Mouse (Mus musculus) brain, embryonic 14.5 days (tissue): ENCODE results near the gene Cpm. TPM values are rescaled to one million over a fixed set of nuclear protein-coding genes. Genes with fewer than 3 reads are reported as not detected.

ENCODE experiments used
- DNase-seq: peaks from one replicate; pipeline ENCODE4 v3.0.0-alpha.2; 2011; ENCODE audit warnings: low read depth
- CTCF ChIP-seq: fragments of 200-500 bp; IDR thresholded peaks from 2 replicates; pipeline ENCODE4 v1.5.1; 2012; ENCODE audit warnings: inconsistent platforms, mild to moderate bottlenecking, moderate library complexity, borderline replicate concordance; ENCODE audit not compliant: insufficient read depth, insufficient read length; ENCODE audit errors: extremely low read depth
- POLR2A ChIP-seq: fragments of 200-500 bp; IDR thresholded peaks from 2 replicates; pipeline ENCODE4 v1.6.1; 2012; ENCODE audit warnings: mild to moderate bottlenecking, inconsistent platforms, borderline replicate concordance; ENCODE audit not compliant: poor library complexity, insufficient read depth, insufficient read length, severe bottlenecking; ENCODE audit errors: extremely low read depth
- polyA plus RNA-seq: library from polyadenylated mRNA; depleted of rRNA; stranded (reverse); fragments of >200 nt; gene quantifications from 2 replicates; pipeline ENCODE4 v1.2.3, GENCODE M21; 2012

The Cpm gene
- polyA plus RNA-seq, 1 experiment: 3.7 TPM

GRCm38 (mm10) chr10:117637062-117637744, 7.9 kb downstream of the Cpm start:
- peak; percentile 29; the same call in 1 of the 2 replicates for TF ChIP-seq CTCF
- TF ChIP-seq POLR2A: no peak
- no peak for DNase-seq

GRCm38 (mm10) chr10:117637745-117638577, 8.7 kb downstream of the Cpm start:
- TF ChIP-seq CTCF (no peak), POLR2A (no peak)

GRCm38 (mm10) chr10:117638578-117639220, 9.4 kb downstream of the Cpm start:
- DNase-seq: no peak
- TF ChIP-seq POLR2A: no peak
- no peak for TF ChIP-seq CTCF

More at GRCm38 (mm10) chr10:117637745-117638577, 8.7 kb downstream of the Cpm start:
- DNase-seq: no peak

- no peak for TF ChIP-seq POLR2A
- no peak for TF ChIP-seq CTCF
- no peak for DNase-seq
These were observed 9.9 kb downstream of the Cpm start for GRCm38 (mm10) chr10:117639221-117639599.

GRCm38 (mm10) chr10:117639899-117640594, 10.7 kb downstream of the Cpm start:
- TF ChIP-seq CTCF: no peak
- no peak for TF ChIP-seq POLR2A
- no peak for DNase-seq

- no peak for TF ChIP-seq POLR2A
- TF ChIP-seq CTCF: no peak
- no peak for DNase-seq
These were observed 11.3 kb downstream of the Cpm start for GRCm38 (mm10) chr10:117640595-117641078.

GRCm38 (mm10) chr10:117641400-117642200, 12.3 kb downstream of the Cpm start:
- TF ChIP-seq CTCF (no peak), POLR2A (no peak)
- DNase-seq: no peak

- no peak for DNase-seq
- TF ChIP-seq POLR2A: no peak
- no peak for TF ChIP-seq CTCF
These were observed 12.8 kb downstream of the Cpm start for GRCm38 (mm10) chr10:117642201-117642450.

- DNase-seq: no peak
These were observed 13.4 kb downstream of the Cpm start for GRCm38 (mm10) chr10:117642491-117643262.

More at GRCm38 (mm10) chr10:117642491-117643262, 13.4 kb downstream of the Cpm start:
- TF ChIP-seq CTCF (no peak), POLR2A (no peak)
